Mouse (Mus musculus) embryonic facial prominence, embryonic 14.5 days (tissue): ENCODE measurements around the gene Camk1d. TPM values are rescaled to one million over a fixed set of nuclear protein-coding genes. Genes with fewer than 3 reads are reported as not detected.

ENCODE experiments used
- ATAC-seq: fragments of 200-750 bp; cut with Nextera tagmentation; 2 replicates; pipeline ENCODE4 v1.8.0; 2017; ENCODE audit warnings: low read depth, moderate number of reproducible peaks, moderate TSS enrichment
- DNase-seq: peaks from one replicate; pipeline ENCODE4 v3.0.0-alpha.2; 2015; ENCODE audit warnings: low spot score
- H3K27ac ChIP-seq: fragments of 300-500 bp; sonication (generic); replicated peaks from 2 replicates; pipeline ENCODE4 v1.5.1; 2014; ENCODE audit warnings: low read depth, mild to moderate bottlenecking, low read length, moderate library complexity
- H3K27me3 ChIP-seq: fragments of 300-500 bp; sonication (generic); replicated peaks from 2 replicates; pipeline ENCODE4 v1.6.1; 2014; ENCODE audit warnings: low read length; ENCODE audit not compliant: control insufficient read depth, insufficient read depth
- H3K36me3 ChIP-seq: fragments of 300-500 bp; sonication (generic); 2 replicates; pipeline ENCODE4 v1.6.1; 2014; ENCODE audit warnings: low read length, mixed read lengths; ENCODE audit not compliant: control insufficient read depth, insufficient read depth
- H3K4me1 ChIP-seq: fragments of 300-500 bp; sonication (generic); 2 replicates; pipeline ENCODE4 v1.6.1; 2014; ENCODE audit warnings: antibody characterized with exemption, low read length; ENCODE audit not compliant: control insufficient read depth, insufficient read depth
- H3K4me2 ChIP-seq: fragments of 300-500 bp; sonication (generic); 2 replicates; pipeline ENCODE4 v1.6.1; 2014; ENCODE audit warnings: low read depth, mild to moderate bottlenecking, low read length, moderate library complexity, mixed read lengths
- H3K4me3 ChIP-seq: fragments of 300-500 bp; sonication (generic); 2 replicates; pipeline ENCODE4 v1.5.1; 2014; ENCODE audit warnings: low read depth, mild to moderate bottlenecking, low read length
- H3K9ac ChIP-seq: fragments of 300-500 bp; sonication (generic); 2 replicates; pipeline ENCODE4 v1.6.1; 2014; ENCODE audit warnings: low read depth, mild to moderate bottlenecking, low read length, moderate library complexity, mixed read lengths
- H3K9me3 ChIP-seq: fragments of 300-500 bp; sonication (generic); 2 replicates; pipeline ENCODE4 v1.6.1; 2016; ENCODE audit warnings: low read length; ENCODE audit not compliant: control insufficient read depth
- WGBS: fragments of 180-500 bp; shearing (Covaris S2); extraction: QIAGEN DNeasy Blood & Tissue Kit; methylation state at CpG from one replicate; pipeline ENCODE4 v1.1.7; 2014; 5-methylcytosine and 5-hydroxymethylcytosine counted together
- polyA plus RNA-seq: library from polyadenylated mRNA; unstranded; fragments of >200 nt; fragmentation: Nextera tagmentation; extraction: Ambion mirVana; gene quantifications from 2 replicates; pipeline ENCODE4 v1.2.1, GENCODE M21; 2014

The Camk1d gene
- polyA plus RNA-seq, 1 experiment from 2014 or later, result 6.2 TPM

- H3K4me2 ChIP-seq, result no peak overlapping the region
- no peaks in the 10 kb centered on the region; the same call in 1 of the 2 replicates for H3K9me3 ChIP-seq
- no peak overlapping the region for H3K4me3 ChIP-seq
- H3K9ac ChIP-seq, result no peak overlapping the region
- WGBS, result 66% methylated on average over 8 of the region's 8 CpGs
- no peak for ATAC-seq
- H3K36me3 ChIP-seq, result no peaks in the 10 kb centered on the region
- H3K27me3 ChIP-seq, result no peaks in the 10 kb centered on the region
- H3K27ac ChIP-seq, result no peak overlapping the region
- no peak for DNase-seq
- no peaks in the 10 kb centered on the region for H3K4me1 ChIP-seq
Measured at GRCm38 (mm10) chr2:5743886-5744285, 29.6 kb upstream of the Camk1d start.

- no peak overlapping the region for H3K4me3 ChIP-seq
- H3K4me1 ChIP-seq, result no peaks in the 10 kb centered on the region
- no peak overlapping the region for H3K9ac ChIP-seq
- no peak overlapping the region for H3K4me2 ChIP-seq
- DNase-seq (no peak), ATAC-seq (no peak)
- WGBS, result 87% methylated on average over 1 of the region's 1 CpGs
- H3K9me3 ChIP-seq, result no peaks in the 10 kb centered on the region; the same call in 1 of the 2 replicates
- no peak overlapping the region for H3K27ac ChIP-seq
- H3K27me3 ChIP-seq, result no peaks in the 10 kb centered on the region
- no peaks in the 10 kb centered on the region for H3K36me3 ChIP-seq
Measured at GRCm38 (mm10) chr2:5740913-5741312, 26.6 kb upstream of the Camk1d start.

- no peaks in the 10 kb centered on the region for H3K27me3 ChIP-seq
- peaks cover under 1% of the 10 kb centered on the region for H3K4me1 ChIP-seq
- H3K27ac ChIP-seq, result no peak overlapping the region
- no peaks in the 10 kb centered on the region for H3K9me3 ChIP-seq
- no peak overlapping the region for H3K9ac ChIP-seq
- H3K36me3 ChIP-seq, result no peaks in the 10 kb centered on the region
- H3K4me2 ChIP-seq, result no peak overlapping the region
- no peak overlapping the region for H3K4me3 ChIP-seq
- ATAC-seq (no peak), DNase-seq (no peak)
- WGBS, result 28% methylated on average over 2 of the region's 2 CpGs
Measured at GRCm38 (mm10) chr2:5735881-5736280, 21.6 kb upstream of the Camk1d start.

GRCm38 (mm10) chr2:5733300-5734085, 19.2 kb upstream of the Camk1d start:
- ATAC-seq, result no peak
- Histone ChIP-seq H3K4me1 (peaks cover 13% of the 10 kb centered on the region), H3K4me2 (no peak overlapping the region), H3K27me3 (no peaks in the 10 kb centered on the region), H3K9ac (no peak overlapping the region), H3K27ac (no peak overlapping the region), H3K36me3 (no peaks in the 10 kb centered on the region), H3K4me3 (no peak overlapping the region), H3K9me3 (no peaks in the 10 kb centered on the region)
- WGBS, result 71% methylated on average over 3 of the region's 3 CpGs
- no peak for DNase-seq

GRCm38 (mm10) chr2:5732047-5732446, 17.7 kb upstream of the Camk1d start:
- 89% methylated on average over 5 of the region's 5 CpGs for WGBS
- DNase-seq (no peak), ATAC-seq (no peak)

GRCm38 (mm10) chr2:5730364-5730792, 16.1 kb upstream of the Camk1d start:
- Histone ChIP-seq H3K4me1 (peaks cover 15% of the 10 kb centered on the region), H3K36me3 (no peaks in the 10 kb centered on the region), H3K9me3 (no peaks in the 10 kb centered on the region), H3K9ac (no peak overlapping the region), H3K4me2 (peak overlapping the region; percentile 29; the same call in 1 of the 2 replicates), H3K27me3 (no peaks in the 10 kb centered on the region), H3K4me3 (no peak overlapping the region), H3K27ac (peak overlapping the region; percentile 10; the same call in 1 of the 2 replicates)
- WGBS, result 32% methylated on average over 15 of the region's 15 CpGs
- peak; percentile 76; the same call in 1 of the 2 replicates for ATAC-seq
- peak; percentile 53 for DNase-seq

More at GRCm38 (mm10) chr2:5732047-5732446, 17.7 kb upstream of the Camk1d start:
- H3K27me3 ChIP-seq, result no peaks in the 10 kb centered on the region
- H3K36me3 ChIP-seq, result no peaks in the 10 kb centered on the region
- no peak overlapping the region for H3K4me2 ChIP-seq
- H3K9me3 ChIP-seq, result no peaks in the 10 kb centered on the region
- H3K4me3 ChIP-seq, result no peak overlapping the region
- H3K27ac ChIP-seq, result no peak overlapping the region
- H3K4me1 ChIP-seq, result peaks cover 13% of the 10 kb centered on the region
- H3K9ac ChIP-seq, result no peak overlapping the region

GRCm38 (mm10) chr2:5729931-5730330, 15.6 kb upstream of the Camk1d start:
- H3K4me2 ChIP-seq, result peak overlapping the region; percentile 29; the same call in 1 of the 2 replicates
- no peaks in the 10 kb centered on the region for H3K27me3 ChIP-seq
- H3K9ac ChIP-seq, result no peak overlapping the region
- H3K4me3 ChIP-seq, result no peak overlapping the region
- H3K4me1 ChIP-seq, result peaks cover 20% of the 10 kb centered on the region
- no peaks in the 10 kb centered on the region for H3K36me3 ChIP-seq
- H3K27ac ChIP-seq, result 0 out of 2 replicates have a peak overlapping the region, but pooled peaks have one; percentile 10
- ATAC-seq, result 0 out of 2 replicates have a peak, but pooled peaks have one; percentile 37
- 56% methylated on average over 7 of the region's 7 CpGs for WGBS
- H3K9me3 ChIP-seq, result no peaks in the 10 kb centered on the region
- no peak for DNase-seq

- Histone ChIP-seq H3K27me3 (no peaks in the 10 kb centered on the region), H3K4me3 (no peak overlapping the region), H3K4me2 (peak overlapping the region; percentile 27; the same call in 1 of the 2 replicates), H3K4me1 (peaks cover 15% of the 10 kb centered on the region), H3K9me3 (no peaks in the 10 kb centered on the region), H3K36me3 (no peaks in the 10 kb centered on the region), H3K27ac (peak overlapping the region; percentile 69), H3K9ac (no peak overlapping the region)
- 11% methylated on average over 8 of the region's 8 CpGs for WGBS
- DNase-seq (peak; percentile 62), ATAC-seq (peak; percentile 78; the same call in 1 of the 2 replicates)
Measured at GRCm38 (mm10) chr2:5725028-5725701, 10.8 kb upstream of the Camk1d start.
